Mouse (Mus musculus): Measurements from ENCODE around the gene Cyp2d26.

- TF ChIP-seq CTCF (IDR thresholded peaks at IDR 0.05; ENCODE audit: control insufficient read depth, insufficient read depth, low read length) (no peak), POLR2A (IDR thresholded peaks at IDR 0.05; ENCODE audit: borderline replicate concordance, control insufficient read depth, low read depth, low read length) (no peak)
These were observed 35.8 kb upstream of the Cyp2d26 start for GRCm38 (mm10) chr15:82829917-82830316.
